Mouse (Mus musculus): ENCODE measurements at regions not wholly inside any gene's neighbourhood (a gene's known extent, or its start where the extent isn't known, plus 50 kb on each side); places are given as distances from the start of the nearest gene placed in this dataset.

DNA sequence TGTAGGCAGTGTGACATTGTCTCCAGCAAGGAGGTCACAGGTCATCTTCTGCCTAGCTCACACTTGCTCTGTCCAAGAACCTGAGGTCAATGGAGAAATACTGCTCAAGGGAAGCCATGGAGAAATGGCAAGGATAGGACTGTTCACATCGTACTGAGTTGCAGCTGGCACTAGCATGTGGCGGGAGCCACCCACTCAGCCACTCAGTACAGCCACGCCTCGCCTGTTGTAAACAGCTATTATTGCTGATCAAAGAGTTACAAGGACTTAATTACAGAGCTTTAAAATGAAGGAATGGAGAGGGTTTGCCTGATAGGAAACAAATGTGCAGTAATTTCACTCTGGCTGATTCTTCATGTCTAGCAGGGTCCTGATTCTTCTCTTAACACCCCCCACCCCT lies 64.8 kb downstream of the Dll1 start:
- no peak for DNase-seq (ENCODE audit: low spot score in 2 of 2)
- intact Hi-C loops (cut with DNase I) = no loop called here

- intact Hi-C loops (cut with DNase I) = no loop called here
- DNase-seq (ENCODE audit: low spot score in 2 of 2) = no peak
Observed at GRCm38 (mm10) chr17:15310465-15310864, 66.2 kb downstream of the Dll1 start.

DNA sequence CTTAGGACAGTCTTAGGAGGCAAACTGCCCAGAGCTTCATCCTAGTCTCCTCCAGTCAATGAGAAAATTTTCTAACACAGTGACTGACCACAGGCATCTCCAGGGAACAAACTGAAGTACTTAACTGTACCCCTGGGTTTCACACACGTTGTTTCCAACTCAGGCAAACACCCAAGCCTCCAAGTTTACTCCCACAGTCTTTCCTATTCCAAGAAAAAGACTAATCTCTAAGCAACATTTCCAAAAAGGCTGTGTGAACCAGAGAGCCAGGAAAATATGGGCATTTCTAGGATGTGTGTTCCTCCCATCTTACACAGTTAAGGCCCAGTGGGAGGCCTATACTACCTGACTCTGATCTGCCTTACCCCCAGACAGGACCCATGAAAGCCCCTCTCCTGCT lies 74.6 kb downstream of the Dll1 start:
- DNase-seq (ENCODE audit: low spot score in 2 of 2) = peak in 1 of 2 experiments; percentile 53
- intact Hi-C loops (cut with DNase I) = loop anchor here (2.0 kb wide), 1 partner anchor 51 kb away; no protein-coding TSS in a partner anchor

GRCm38 (mm10) chr17:15299743-15300371 lies 76.8 kb downstream of the Dll1 start:
- intact Hi-C loops (cut with DNase I) = no loop called here
- no peak for DNase-seq (ENCODE audit: low spot score in 2 of 2)

DNA sequence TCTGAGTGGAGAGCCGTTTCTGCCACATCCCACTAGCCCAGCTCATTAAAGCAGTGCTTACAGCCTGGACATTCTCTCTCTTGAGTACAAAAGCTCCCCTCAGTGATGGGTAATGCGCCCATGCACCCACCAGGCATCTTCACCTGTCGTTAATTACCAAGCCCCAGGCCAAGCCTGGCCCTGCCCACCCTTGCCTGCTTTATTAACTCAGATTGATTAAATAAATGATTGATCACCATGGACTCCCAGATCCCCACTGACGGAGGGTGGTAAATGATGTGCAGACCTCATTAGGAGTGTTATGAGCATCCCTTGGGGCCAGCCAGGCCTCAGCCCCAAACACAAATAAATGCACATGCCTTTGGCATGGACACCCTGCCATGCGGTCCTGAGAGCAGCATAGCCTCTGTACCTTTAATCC lies 82.5 kb downstream of the Dll1 start:
- intact Hi-C loops (cut with DNase I) = no loop called here
- no peak for DNase-seq (ENCODE audit: low spot score in 2 of 2)

GRCm38 (mm10) chr17:15292490-15293070 lies 84.1 kb downstream of the Dll1 start:
- intact Hi-C loops (cut with DNase I) = no loop called here

DNA sequence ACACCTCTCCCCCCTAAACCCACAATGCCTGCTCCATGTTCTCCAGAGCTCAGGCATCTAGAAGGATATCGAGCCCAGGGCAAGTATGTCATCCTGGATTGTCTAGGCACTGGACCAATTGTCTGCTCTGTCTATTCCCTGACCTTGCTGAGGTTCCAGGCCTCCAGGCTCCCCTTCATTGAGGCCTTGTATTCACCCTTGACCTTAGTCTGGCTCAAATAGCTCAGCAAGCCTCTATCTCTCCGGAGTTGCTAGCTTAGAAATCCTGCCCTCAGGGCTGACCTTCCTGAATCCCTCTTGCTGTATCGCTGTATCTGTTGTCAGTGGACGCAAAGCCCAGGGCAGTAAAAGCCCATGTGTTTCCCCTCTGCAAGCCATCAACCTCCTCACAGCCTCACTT lies 85.0 kb downstream of the Dll1 start:
- no peak for DNase-seq (ENCODE audit: low spot score in 2 of 2)
- intact Hi-C loops (cut with DNase I) = no loop called here

More at GRCm38 (mm10) chr17:15292490-15293070, 84.1 kb downstream of the Dll1 start:
- DNase-seq (ENCODE audit: low spot score in 2 of 2) = no peak

GRCm38 (mm10) chr17:15290326-15290725 lies 86.3 kb downstream of the Dll1 start:
- intact Hi-C loops (cut with DNase I) = no loop called here
- DNase-seq (ENCODE audit: low spot score in 2 of 2) = peak in 1 of 2 experiments; percentile 7

GRCm38 (mm10) chr17:15289062-15289461 lies 87.6 kb downstream of the Dll1 start:
- DNase-seq (ENCODE audit: low spot score in 2 of 2) = no peak
- intact Hi-C loops (cut with DNase I) = no loop called here

DNA sequence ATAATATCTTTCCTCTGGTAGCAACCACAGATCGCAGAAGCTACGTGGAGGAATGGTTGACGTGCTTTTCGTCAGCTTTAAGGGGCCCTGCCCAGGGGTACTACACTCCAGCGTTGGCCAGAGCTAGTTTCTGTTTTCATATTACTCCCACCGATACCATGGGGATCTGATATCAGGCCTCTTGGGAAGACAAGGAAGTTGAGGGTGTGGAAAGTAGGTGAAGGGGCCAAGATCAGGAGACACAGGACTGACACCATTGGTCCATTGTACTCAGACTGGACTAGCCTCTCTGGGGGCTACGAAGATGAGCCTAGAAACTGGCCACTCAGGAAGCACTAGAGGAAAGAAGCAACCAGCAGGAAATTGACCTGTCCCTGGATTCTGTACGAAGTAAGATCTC lies 88.0 kb downstream of the Dll1 start:
- intact Hi-C loops (cut with DNase I) = no loop called here
- DNase-seq (ENCODE audit: low spot score in 2 of 2) = no peak

GRCm38 (mm10) chr17:15286596-15286995 lies 90.1 kb downstream of the Dll1 start:
- DNase-seq (ENCODE audit: low spot score in 2 of 2) = no peak
- intact Hi-C loops (cut with DNase I) = no loop called here

DNA sequence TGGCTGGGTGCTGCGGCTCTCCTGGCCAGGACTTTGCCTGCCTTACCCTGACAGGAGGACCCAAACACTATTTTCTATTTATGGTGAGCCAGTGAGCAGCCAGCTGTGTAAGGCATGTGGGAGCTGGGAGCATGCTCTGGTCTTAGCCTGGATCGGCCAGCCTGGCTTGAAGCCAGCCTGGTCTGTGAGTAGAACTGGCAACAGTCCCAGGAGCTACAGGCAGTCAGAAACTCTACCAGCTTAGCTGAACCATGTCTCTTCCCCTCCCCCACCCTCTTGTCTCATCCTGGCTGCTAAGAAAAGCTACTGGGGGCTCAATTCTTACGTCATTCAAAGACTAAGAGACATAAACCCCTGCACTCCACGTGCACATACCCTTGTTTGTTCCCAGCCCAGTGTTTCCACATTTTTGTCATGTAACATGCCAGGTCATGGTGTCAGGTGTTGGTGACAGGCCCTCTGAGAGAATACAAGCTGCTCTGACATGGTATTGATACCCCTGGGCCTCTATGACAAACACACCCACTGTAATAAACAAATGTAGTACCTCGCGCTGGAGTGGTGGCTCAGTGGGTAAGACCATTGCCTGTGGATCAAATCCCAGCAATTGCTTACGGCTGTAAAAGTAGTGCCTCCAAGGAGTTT lies 91.2 kb downstream of the Dll1 start:
- DNase-seq (ENCODE audit: low spot score in 2 of 2) = peak; percentile 43 to 48
- intact Hi-C loops (cut with DNase I) = no loop called here

- intact Hi-C loops (cut with DNase I) = no loop called here
- DNase-seq (ENCODE audit: low spot score in 2 of 2) = no peak
Observed at GRCm38 (mm10) chr17:15269905-15270304, 106.8 kb downstream of the Dll1 start.

DNA sequence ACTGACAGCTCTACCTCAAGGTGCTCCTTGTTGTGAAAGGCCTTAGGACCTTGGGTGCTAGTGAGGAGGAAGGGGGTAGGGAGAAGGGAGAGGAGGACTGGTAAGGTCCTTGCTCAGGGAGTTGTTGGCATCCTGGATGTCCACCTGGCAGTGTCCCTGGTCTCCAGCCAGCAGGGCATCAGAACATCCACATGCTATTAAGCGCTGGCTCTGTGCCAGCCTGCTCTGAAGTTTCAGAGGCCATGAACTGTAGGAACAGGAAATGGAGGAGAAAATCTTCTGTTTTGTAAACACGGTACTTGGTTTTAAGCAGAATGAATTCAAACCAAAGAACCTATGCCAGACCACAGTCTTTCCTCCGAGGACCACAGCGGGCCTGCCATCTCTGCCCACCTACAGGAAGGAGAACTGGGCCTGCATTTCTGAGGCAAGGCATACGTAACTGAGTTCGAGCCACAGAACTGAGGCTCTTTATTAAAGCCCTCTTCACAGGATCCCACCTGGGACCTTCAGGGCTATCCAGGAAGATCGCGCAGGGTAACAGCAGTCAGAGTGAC lies 107.5 kb downstream of the Dll1 start:
- DNase-seq (ENCODE audit: low spot score in 2 of 2) = no peak
- intact Hi-C loops (cut with DNase I) = no loop called here

DNA sequence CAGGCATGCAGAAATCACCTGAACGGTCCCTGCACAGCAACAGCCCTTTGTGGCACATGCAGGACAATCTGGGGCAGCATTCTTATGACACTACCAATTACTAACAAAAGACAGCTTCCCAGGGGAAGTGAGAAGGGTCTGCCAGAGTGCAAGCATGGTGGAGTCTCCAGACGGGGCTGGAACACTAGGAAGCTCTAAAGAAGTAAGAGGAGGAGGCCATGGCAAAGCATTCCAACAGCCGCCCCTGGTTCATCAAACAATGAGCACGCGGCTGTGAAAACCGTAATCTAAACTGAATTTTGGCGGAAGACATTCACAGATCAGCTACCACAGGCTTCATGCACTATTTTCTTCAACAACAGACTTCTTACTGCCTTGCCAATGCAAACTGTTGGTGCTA lies 109.0 kb downstream of the Dll1 start:
- intact Hi-C loops (cut with DNase I) = no loop called here

GRCm38 (mm10) chr17:15259427-15260101 lies 117.1 kb downstream of the Dll1 start:
- peak; percentile 16 to 37 for DNase-seq (ENCODE audit: low spot score in 2 of 2)
- intact Hi-C loops (cut with DNase I) = loop anchor here (5.0 kb wide), 1 partner anchor 118 kb away; the partner anchor contains the start of gene Dll1

More for the DNA sequence above, 109.0 kb downstream of the Dll1 start:
- no peak for DNase-seq (ENCODE audit: low spot score in 2 of 2)

GRCm38 (mm10) chr17:15255874-15256273 lies 120.8 kb downstream of the Dll1 start:
- DNase-seq (ENCODE audit: low spot score in 2 of 2) = no peak
- intact Hi-C loops (cut with DNase I) = loop anchor here (5.0 kb wide), 1 partner anchor 121 kb away; the partner anchor contains the start of gene Dll1

- no peak for DNase-seq (ENCODE audit: low spot score in 2 of 2)
- intact Hi-C loops (cut with DNase I) = no loop called here
Observed at GRCm38 (mm10) chr17:15253785-15254184, 122.9 kb downstream of the Dll1 start.

GRCm38 (mm10) chr17:15253271-15253670 lies 123.4 kb downstream of the Dll1 start:
- no peak for DNase-seq (ENCODE audit: low spot score in 2 of 2)
- intact Hi-C loops (cut with DNase I) = no loop called here

GRCm38 (mm10) chr17:15252187-15252586 lies 124.5 kb downstream of the Dll1 start:
- DNase-seq (ENCODE audit: low spot score in 2 of 2) = peak in 1 of 2 experiments; percentile 45
- intact Hi-C loops (cut with DNase I) = no loop called here
